Mouse (Mus musculus): ENCODE measurements around the gene Atp6v1g2. TPM values are rescaled to one million over a fixed set of nuclear protein-coding genes. Genes with fewer than 3 reads are reported as not detected.

The Atp6v1g2 gene
- polyA plus RNA-seq, 1 experiment, result 5.0 TPM

- Histone ChIP-seq H3K4me1 (ENCODE audit: control insufficient read depth, insufficient read depth, insufficient read length) (no peaks in the 10 kb centered on the region; the same call in 1 of the 2 replicates), H3K27me3 (ENCODE audit: control insufficient read depth, insufficient read depth, low read length) (no peaks in the 10 kb centered on the region), H3K36me3 (ENCODE audit: control insufficient read depth, insufficient read depth, low read length) (peaks cover 50% of the 10 kb centered on the region), H3K4me3 (ENCODE audit: extremely low read depth, insufficient read depth, insufficient read length) (no peak overlapping the region), H3K27ac (ENCODE audit: insufficient read depth, low read length) (no peak overlapping the region)
- TF ChIP-seq POLR2A (IDR thresholded peaks at IDR 0.05; ENCODE audit: low read depth, low read length) (no peak), CTCF (IDR thresholded peaks at IDR 0.05; ENCODE audit: extremely low read depth, insufficient read depth, insufficient read length, insufficient replicate concordance) (no peak)
- no peak for DNase-seq (ENCODE audit: low read depth in 1 of 2, low spot score in 2 of 2)
- 85% methylated on average over 18 of the region's 18 CpGs for WGBS
Measured at GRCm38 (mm10) chr17:35252619-35253292, 19.3 kb downstream of the Atp6v1g2 start.

GRCm38 (mm10) chr17:35253293-35254093 is 20.0 kb downstream of the Atp6v1g2 start:
- Histone ChIP-seq H3K4me1 (ENCODE audit: control insufficient read depth, insufficient read depth, insufficient read length) (no peaks in the 10 kb centered on the region; the same call in 1 of the 2 replicates), H3K27ac (ENCODE audit: insufficient read depth, low read length) (no peak overlapping the region), H3K4me3 (ENCODE audit: extremely low read depth, insufficient read depth, insufficient read length) (no peak overlapping the region), H3K36me3 (ENCODE audit: control insufficient read depth, insufficient read depth, low read length) (peaks cover 45% of the 10 kb centered on the region), H3K27me3 (ENCODE audit: control insufficient read depth, insufficient read depth, low read length) (no peaks in the 10 kb centered on the region)
- no peak for TF ChIP-seq POLR2A (IDR thresholded peaks at IDR 0.05; ENCODE audit: low read depth, low read length)
- TF ChIP-seq CTCF (IDR thresholded peaks at IDR 0.05; ENCODE audit: extremely low read depth, insufficient read depth, insufficient read length, insufficient replicate concordance), result no peak
- 90% methylated on average over 32 of the region's 32 CpGs for WGBS
- DNase-seq (ENCODE audit: low read depth in 1 of 2, low spot score in 2 of 2), result no peak

- Histone ChIP-seq H3K4me3 (ENCODE audit: extremely low read depth, insufficient read depth, insufficient read length) (no peak overlapping the region), H3K27me3 (ENCODE audit: control insufficient read depth, insufficient read depth, low read length) (no peaks in the 10 kb centered on the region), H3K27ac (ENCODE audit: insufficient read depth, low read length) (no peak overlapping the region), H3K4me1 (ENCODE audit: control insufficient read depth, insufficient read depth, insufficient read length) (peaks cover 3% of the 10 kb centered on the region; the same call in 1 of the 2 replicates), H3K36me3 (ENCODE audit: control insufficient read depth, insufficient read depth, low read length) (peaks cover 35% of the 10 kb centered on the region)
- TF ChIP-seq POLR2A (IDR thresholded peaks at IDR 0.05; ENCODE audit: low read depth, low read length) (no peak), CTCF (IDR thresholded peaks at IDR 0.05; ENCODE audit: extremely low read depth, insufficient read depth, insufficient read length, insufficient replicate concordance) (peak; percentile 83)
- DNase-seq (ENCODE audit: low read depth in 1 of 2, low spot score in 2 of 2), result peak in 1 of 2 experiments; percentile 77
- 70% methylated on average over 11 of the region's 11 CpGs for WGBS
Measured at GRCm38 (mm10) chr17:35254241-35255098, 21.0 kb downstream of the Atp6v1g2 start.

- Histone ChIP-seq H3K36me3 (ENCODE audit: control insufficient read depth, insufficient read depth, low read length) (peaks cover 32% of the 10 kb centered on the region), H3K27me3 (ENCODE audit: control insufficient read depth, insufficient read depth, low read length) (no peaks in the 10 kb centered on the region), H3K4me3 (ENCODE audit: extremely low read depth, insufficient read depth, insufficient read length) (no peak overlapping the region), H3K27ac (ENCODE audit: insufficient read depth, low read length) (no peak overlapping the region), H3K4me1 (ENCODE audit: control insufficient read depth, insufficient read depth, insufficient read length) (peaks cover 10% of the 10 kb centered on the region; the same call in 1 of the 2 replicates)
- no peak for DNase-seq (ENCODE audit: low read depth in 1 of 2, low spot score in 2 of 2)
- no peak for TF ChIP-seq POLR2A (IDR thresholded peaks at IDR 0.05; ENCODE audit: low read depth, low read length)
- TF ChIP-seq CTCF (IDR thresholded peaks at IDR 0.05; ENCODE audit: extremely low read depth, insufficient read depth, insufficient read length, insufficient replicate concordance), result no peak
- WGBS, result 68% methylated on average over 3 of the region's 3 CpGs
Measured at GRCm38 (mm10) chr17:35255301-35255700, 21.8 kb downstream of the Atp6v1g2 start.

GRCm38 (mm10) chr17:35255704-35256103 is 22.2 kb downstream of the Atp6v1g2 start:
- no peak overlapping the region for H3K4me3 ChIP-seq (ENCODE audit: extremely low read depth, insufficient read depth, insufficient read length)
- TF ChIP-seq CTCF (IDR thresholded peaks at IDR 0.05; ENCODE audit: extremely low read depth, insufficient read depth, insufficient read length, insufficient replicate concordance) (no peak), POLR2A (IDR thresholded peaks at IDR 0.05; ENCODE audit: low read depth, low read length) (no peak)
- peaks cover 29% of the 10 kb centered on the region for H3K36me3 ChIP-seq (ENCODE audit: control insufficient read depth, insufficient read depth, low read length)
- H3K27me3 ChIP-seq (ENCODE audit: control insufficient read depth, insufficient read depth, low read length), result no peaks in the 10 kb centered on the region
- H3K4me1 ChIP-seq (ENCODE audit: control insufficient read depth, insufficient read depth, insufficient read length), result peaks cover 12% of the 10 kb centered on the region; the same call in 1 of the 2 replicates
- WGBS, result 83% methylated on average over 4 of the region's 4 CpGs
- H3K27ac ChIP-seq (ENCODE audit: insufficient read depth, low read length), result no peak overlapping the region
- no peak for DNase-seq (ENCODE audit: low read depth in 1 of 2, low spot score in 2 of 2)

GRCm38 (mm10) chr17:35257378-35257777 is 23.9 kb downstream of the Atp6v1g2 start:
- no peak for DNase-seq (ENCODE audit: low read depth in 1 of 2, low spot score in 2 of 2)
- H3K27me3 ChIP-seq (ENCODE audit: control insufficient read depth, insufficient read depth, low read length), result no peaks in the 10 kb centered on the region
- peaks cover 17% of the 10 kb centered on the region for H3K36me3 ChIP-seq (ENCODE audit: control insufficient read depth, insufficient read depth, low read length)
- peak overlapping the region; percentile 97; the same call in 1 of the 2 replicates for H3K27ac ChIP-seq (ENCODE audit: insufficient read depth, low read length)
- TF ChIP-seq POLR2A (IDR thresholded peaks at IDR 0.05; ENCODE audit: low read depth, low read length) (no peak), CTCF (IDR thresholded peaks at IDR 0.05; ENCODE audit: extremely low read depth, insufficient read depth, insufficient read length, insufficient replicate concordance) (no peak)
- H3K4me3 ChIP-seq (ENCODE audit: extremely low read depth, insufficient read depth, insufficient read length), result no peak overlapping the region
- WGBS, result 9% methylated on average over 1 of the region's 1 CpGs
- peaks cover 16% of the 10 kb centered on the region; the same call in 1 of the 2 replicates for H3K4me1 ChIP-seq (ENCODE audit: control insufficient read depth, insufficient read depth, insufficient read length)

Data from spleen, adult 2 months (tissue).